Mouse (Mus musculus) retina, adult 2 months (tissue): ENCODE data around the gene Mcl1.
"Not testable (repeated sequence)": the region's sequence is repeated elsewhere in the genome, so short reads cannot be mapped to it uniquely, and the experiment has no call there.

Experiments
- DNase-seq: peaks from one replicate; pipeline ENCODE4 v3.0.0-alpha.2; 2012; ENCODE audit warnings: low read depth, low spot score

Mcl1 gene

GRCm38 (mm10) chr3:95666124-95666844, 7.7 kb downstream of the Mcl1 start:
- DNase-seq: no peak

- DNase-seq: no peak
Measured at GRCm38 (mm10) chr3:95667521-95667920, 8.9 kb downstream of the Mcl1 start.

GRCm38 (mm10) chr3:95668026-95668425, 9.4 kb downstream of the Mcl1 start:
- DNase-seq: no peak

GRCm38 (mm10) chr3:95668589-95669308, 10.2 kb downstream of the Mcl1 start:
- DNase-seq: no peak

- DNase-seq: no peak
Measured at GRCm38 (mm10) chr3:95669309-95669665, 10.7 kb downstream of the Mcl1 start.

GRCm38 (mm10) chr3:95670419-95670818, 11.8 kb downstream of the Mcl1 start:
- not testable (repeated sequence) for DNase-seq

GRCm38 (mm10) chr3:95671201-95671600, 12.6 kb downstream of the Mcl1 start:
- no peak for DNase-seq

GRCm38 (mm10) chr3:95672461-95672860, 13.9 kb downstream of the Mcl1 start:
- DNase-seq: no peak

GRCm38 (mm10) chr3:95672861-95673706, 14.5 kb downstream of the Mcl1 start:
- DNase-seq: no peak

GRCm38 (mm10) chr3:95673707-95674211, 15.2 kb downstream of the Mcl1 start:
- DNase-seq: no peak

- DNase-seq: no peak
Measured at GRCm38 (mm10) chr3:95674236-95674635, 15.6 kb downstream of the Mcl1 start.

GRCm38 (mm10) chr3:95674812-95675211, 16.2 kb downstream of the Mcl1 start:
- no peak for DNase-seq

- no peak for DNase-seq
Measured at GRCm38 (mm10) chr3:95675301-95676092, 16.9 kb downstream of the Mcl1 start.

GRCm38 (mm10) chr3:95676745-95677419, 18.3 kb downstream of the Mcl1 start:
- DNase-seq: no peak

GRCm38 (mm10) chr3:95677420-95678090, 19.0 kb downstream of the Mcl1 start:
- no peak for DNase-seq

GRCm38 (mm10) chr3:95679551-95679950, 21.0 kb downstream of the Mcl1 start:
- no peak for DNase-seq

GRCm38 (mm10) chr3:95680673-95681072, 22.1 kb downstream of the Mcl1 start:
- DNase-seq: no peak

- DNase-seq: no peak
Measured at GRCm38 (mm10) chr3:95681365-95681764, 22.8 kb downstream of the Mcl1 start.

GRCm38 (mm10) chr3:95682878-95683277, 24.3 kb downstream of the Mcl1 start:
- no peak for DNase-seq

- DNase-seq: no peak
Measured at GRCm38 (mm10) chr3:95684846-95685245, 26.3 kb downstream of the Mcl1 start.
